Mouse (Mus musculus): ENCODE measurements around the gene Ep400.

- TF ChIP-seq CTCF (IDR thresholded peaks at IDR 0.05; ENCODE audit: borderline replicate concordance, insufficient read depth, low read length): no peak
- no peak for TF ChIP-seq POLR2A (IDR thresholded peaks at IDR 0.05; ENCODE audit: low read depth, low read length)
Observed at GRCm38 (mm10) chr5:110723543-110723942, 47.0 kb downstream of the Ep400 start.

All from embryonic fibroblast, embryonic 13.5 days (primary cell).